Mouse (Mus musculus) Patski (cell line): ENCODE data around the gene Zfp697. TPM values are rescaled to one million over a fixed set of nuclear protein-coding genes. Genes with fewer than 3 reads are reported as not detected.
"Not testable (repeated sequence)": the region's sequence is repeated elsewhere in the genome, so short reads cannot be mapped to it uniquely, and the experiment has no call there.

Experiments used
- ATAC-seq: fragments of 100-300 bp; one replicate; pipeline ENCODE4 v1.8.0; 2021
- CTCF ChIA-PET: fragments of 350-600 bp; sonication (Branson Sonifier 250); formaldehyde crosslinking; loops from one replicate; lab custom pipeline; 2022; ENCODE audit warnings: inconsistent platforms; lab: Charles Lee
- POLR2A ChIA-PET: fragments of 350-600 bp; sonication (Branson Sonifier 250); formaldehyde crosslinking; loops from one replicate; lab custom pipeline; 2022; ENCODE audit warnings: antibody characterized with exemption, inconsistent platforms; lab: Charles Lee
- DNase-seq: peaks from one replicate; pipeline ENCODE4 v3.0.0-alpha.2; 2011; ENCODE audit warnings: low read depth, low spot score
- H3K27me3 ChIP-seq: fragments of 371-371 bp; one replicate; pipeline ENCODE4 v1.5.1; 2021
- CTCF ChIP-seq: fragments of 100-300 bp; IDR thresholded peaks from one replicate; pipeline ENCODE4 v1.5.1; 2021
- in situ Hi-C: fragments of 300-500 bp; cut with MboI; formaldehyde crosslinking; loops from 3 replicates; pipeline ENCODE4 v1.11.1; 2018; ENCODE audit warnings: low pct_unique_long_range_greater_than_20kb, mixed read lengths
- polyA plus RNA-seq: library from polyadenylated mRNA; unstranded; gene quantifications from one replicate; pipeline ENCODE4 v1.2.3, GENCODE M21; 2021

The Zfp697 gene
- polyA plus RNA-seq = 21.4 TPM

- H3K27me3 ChIP-seq = no peaks in the 10 kb centered on the region
- ChIA-PET CTCF (interaction anchor here (0.6 to 3.6 kb wide), 15 partner anchors 8 to 156 kb away, joined by 3 to 15 read pairs (median 5); no protein-coding TSS in a partner anchor), POLR2A (interaction anchor here (0.6 to 3.9 kb wide), 10 partner anchors 11 to 60 kb away, joined by 3 to 26 read pairs (median 4); no protein-coding TSS in a partner anchor)
- DNase-seq = peak; percentile 76
- in situ Hi-C loops = loop anchor here (5.0 kb wide), 1 partner anchor 35 kb away; no protein-coding TSS in a partner anchor
- TF ChIP-seq CTCF = no peak
- ATAC-seq = peak; percentile 92
Measured at GRCm38 (mm10) chr3:98382246-98382939, at the start of gene Zfp697. Zfp697 (plus strand) TSS chr3:98382461.

- DNase-seq = no peak
- POLR2A ChIA-PET = interaction anchor here (0.7 kb wide), 2 partner anchors 139 to 1291 kb away, joined by 3 to 8 read pairs; no protein-coding TSS in a partner anchor
- CTCF ChIA-PET = interaction anchor here (0.8 to 2.2 kb wide), 3 partner anchors 10 to 348 kb away, joined by 3 to 8 read pairs (median 6); no protein-coding TSS in a partner anchor
- in situ Hi-C loops = no loop called here
- ATAC-seq = no peak
- no peaks in the 10 kb centered on the region for H3K27me3 ChIP-seq
- no peak for TF ChIP-seq CTCF
Measured at GRCm38 (mm10) chr3:98334010-98334409, 48.3 kb upstream of the Zfp697 start.

GRCm38 (mm10) chr3:98335331-98335730 lies 46.9 kb upstream of the Zfp697 start:
- POLR2A ChIA-PET = interaction anchor here (0.9 kb wide), 1 partner anchor 17 kb away, joined by 8 read pairs; no protein-coding TSS in a partner anchor
- CTCF ChIA-PET = interaction anchor here (1.6 to 1.7 kb wide), 2 partner anchors 15 to 108 kb away, joined by 3 to 8 read pairs; no protein-coding TSS in a partner anchor
- no peaks in the 10 kb centered on the region for H3K27me3 ChIP-seq
- in situ Hi-C loops = no loop called here
- DNase-seq (no peak), ATAC-seq (no peak)
- TF ChIP-seq CTCF = no peak

GRCm38 (mm10) chr3:98335886-98336285 lies 46.4 kb upstream of the Zfp697 start:
- no peak for TF ChIP-seq CTCF
- H3K27me3 ChIP-seq = no peaks in the 10 kb centered on the region
- ATAC-seq (no peak), DNase-seq (no peak)
- ChIA-PET CTCF (interaction anchor here (1.6 to 1.7 kb wide), 2 partner anchors 16 to 109 kb away, joined by 3 to 8 read pairs; no protein-coding TSS in a partner anchor), POLR2A (interaction anchor here (0.9 kb wide), 1 partner anchor 18 kb away, joined by 8 read pairs; no protein-coding TSS in a partner anchor)
- in situ Hi-C loops = no loop called here

- ATAC-seq = no peak
- H3K27me3 ChIP-seq = no peaks in the 10 kb centered on the region
- CTCF ChIA-PET = interaction anchor here (0.6 to 1.6 kb wide), 2 partner anchors 44 to 110 kb away, joined by 3 read pairs; no protein-coding TSS in a partner anchor
- DNase-seq = no peak
- POLR2A ChIA-PET = no interaction called here
- TF ChIP-seq CTCF = no peak
- in situ Hi-C loops = no loop called here
Measured at GRCm38 (mm10) chr3:98336661-98337654, 45.3 kb upstream of the Zfp697 start.

DNA sequence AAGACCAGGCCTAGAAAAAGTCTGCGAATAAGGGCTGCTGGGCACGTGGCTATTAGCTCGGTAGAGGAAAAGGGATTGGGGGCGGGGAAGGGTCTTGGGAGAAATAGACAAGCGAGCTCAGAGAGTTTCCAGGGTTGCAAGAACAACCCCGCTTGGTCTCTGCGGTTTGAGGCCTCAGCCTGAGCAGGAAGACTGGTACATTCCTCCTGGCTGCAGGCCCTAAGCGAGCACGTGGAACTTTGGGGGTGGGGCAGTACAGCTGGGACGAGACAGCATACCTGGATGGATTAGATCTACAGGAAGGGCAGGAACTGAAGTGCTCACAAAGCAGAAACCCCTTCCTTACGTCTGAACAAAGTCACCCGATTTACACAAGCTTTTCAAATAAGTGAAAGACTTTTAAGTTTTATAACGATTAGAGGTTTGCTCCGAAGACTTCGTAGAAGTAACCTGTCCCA lies 43.6 kb upstream of the Zfp697 start:
- no peak for TF ChIP-seq CTCF
- ATAC-seq = peak; percentile 79

GRCm38 (mm10) chr3:98339097-98339705 lies 43.1 kb upstream of the Zfp697 start:
- no peak for DNase-seq
- ATAC-seq = peak; percentile 70
- in situ Hi-C loops = no loop called here
- H3K27me3 ChIP-seq = no peaks in the 10 kb centered on the region
- CTCF ChIA-PET = interaction anchor here (2.5 kb wide), 1 partner anchor 16 kb away, joined by 12 read pairs; no protein-coding TSS in a partner anchor
- POLR2A ChIA-PET = interaction anchor here (0.6 to 2.0 kb wide), 4 partner anchors 12 to 96 kb away, joined by 4 to 12 read pairs (median 5); no protein-coding TSS in a partner anchor
- TF ChIP-seq CTCF = no peak

More for the DNA sequence above, 43.6 kb upstream of the Zfp697 start:
- POLR2A ChIA-PET = interaction anchor here (0.9 to 2.0 kb wide), 3 partner anchors 10 to 44 kb away, joined by 3 to 12 read pairs (median 4); no protein-coding TSS in a partner anchor
- peak; percentile 83 for DNase-seq
- H3K27me3 ChIP-seq = no peaks in the 10 kb centered on the region
- CTCF ChIA-PET = interaction anchor here (0.9 to 2.5 kb wide), 2 partner anchors 11 to 16 kb away, joined by 3 to 12 read pairs; no protein-coding TSS in a partner anchor
- in situ Hi-C loops = no loop called here

DNA sequence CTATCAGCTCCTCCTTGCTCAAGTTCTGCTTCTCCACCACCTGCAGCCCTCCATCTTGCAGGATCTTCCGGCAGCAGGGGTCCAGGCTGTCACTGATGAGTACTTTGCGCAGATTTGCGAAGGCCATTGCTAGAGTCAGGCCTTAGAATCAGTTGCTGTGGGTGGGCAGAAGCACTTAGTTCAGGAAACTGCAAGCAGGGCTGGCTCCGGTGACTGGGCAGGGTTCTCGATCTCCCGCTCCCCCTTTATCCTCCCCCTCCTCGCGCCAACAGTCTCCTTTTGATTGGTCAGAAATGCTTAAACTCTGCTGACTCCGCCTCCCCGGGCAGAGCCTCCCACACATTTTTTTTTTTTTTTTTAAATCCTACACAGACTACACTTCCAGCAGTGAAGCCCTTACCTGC lies 42.6 kb upstream of the Zfp697 start, which contains the start of gene Phgdh:
Gene Phgdh (minus strand): TSS at position 285 of the 404 bp plus-strand sequence.
- H3K27me3 ChIP-seq, in situ Hi-C loops, DNase-seq: not testable (repeated sequence)
- POLR2A ChIA-PET = interaction anchor here (0.6 to 2.0 kb wide), 4 partner anchors 12 to 95 kb away, joined by 3 to 12 read pairs (median 5); no protein-coding TSS in a partner anchor
- CTCF ChIA-PET = interaction anchor here (2.5 kb wide), 1 partner anchor 15 kb away, joined by 12 read pairs; no protein-coding TSS in a partner anchor
- peak; percentile 76 for ATAC-seq
